Mouse (Mus musculus): Measurements from ENCODE around the gene Zscan20. TPM values are rescaled to one million over a fixed set of nuclear protein-coding genes. Genes with fewer than 3 reads are reported as not detected.
A peak's percentile ranks its signal among the peaks of the same experiment; 100 is the strongest.
"Not testable (repeated sequence)": the region's sequence is repeated elsewhere in the genome, so short reads cannot be mapped to it uniquely, and the experiment has no call there.

The Zscan20 gene
- polyA plus RNA-seq, 1 experiment = 5.6 TPM

GRCm38 (mm10) chr4:128637250-128637649 is 27.4 kb upstream of the Zscan20 start:
- no peak for DNase-seq (ENCODE audit: low read depth)
- no peak for TF ChIP-seq POLR2A (IDR thresholded peaks at IDR 0.05; ENCODE audit: borderline replicate concordance, extremely low read depth, insufficient read depth, insufficient read length, poor library complexity, severe bottlenecking)
- no peak for TF ChIP-seq CTCF (IDR thresholded peaks at IDR 0.05; ENCODE audit: borderline replicate concordance, extremely low read depth, insufficient read depth, insufficient read length)

GRCm38 (mm10) chr4:128635894-128636585 is 26.1 kb upstream of the Zscan20 start:
- TF ChIP-seq POLR2A (IDR thresholded peaks at IDR 0.05; ENCODE audit: borderline replicate concordance, extremely low read depth, insufficient read depth, insufficient read length, poor library complexity, severe bottlenecking) (no peak), CTCF (IDR thresholded peaks at IDR 0.05; ENCODE audit: borderline replicate concordance, extremely low read depth, insufficient read depth, insufficient read length) (no peak)
- peak; percentile 44 for DNase-seq (ENCODE audit: low read depth)

- no peak for DNase-seq (ENCODE audit: low read depth)
Observed at GRCm38 (mm10) chr4:128635451-128635850, 25.6 kb upstream of the Zscan20 start.

GRCm38 (mm10) chr4:128621109-128621508 is 11.2 kb upstream of the Zscan20 start:
- DNase-seq (ENCODE audit: low read depth) = no peak
- TF ChIP-seq CTCF (IDR thresholded peaks at IDR 0.05; ENCODE audit: borderline replicate concordance, extremely low read depth, insufficient read depth, insufficient read length) (no peak), POLR2A (IDR thresholded peaks at IDR 0.05; ENCODE audit: borderline replicate concordance, extremely low read depth, insufficient read depth, insufficient read length, poor library complexity, severe bottlenecking) (no peak)

More at GRCm38 (mm10) chr4:128635451-128635850, 25.6 kb upstream of the Zscan20 start:
- TF ChIP-seq CTCF (IDR thresholded peaks at IDR 0.05; ENCODE audit: borderline replicate concordance, extremely low read depth, insufficient read depth, insufficient read length) (no peak), POLR2A (IDR thresholded peaks at IDR 0.05; ENCODE audit: borderline replicate concordance, extremely low read depth, insufficient read depth, insufficient read length, poor library complexity, severe bottlenecking) (no peak)

- TF ChIP-seq CTCF (IDR thresholded peaks at IDR 0.05; ENCODE audit: borderline replicate concordance, extremely low read depth, insufficient read depth, insufficient read length) (no peak), POLR2A (IDR thresholded peaks at IDR 0.05; ENCODE audit: borderline replicate concordance, extremely low read depth, insufficient read depth, insufficient read length, poor library complexity, severe bottlenecking) (no peak)
- DNase-seq (ENCODE audit: low read depth) = no peak
Observed at GRCm38 (mm10) chr4:128620572-128620971, 10.7 kb upstream of the Zscan20 start.

- no peak for DNase-seq (ENCODE audit: low read depth)
Observed at GRCm38 (mm10) chr4:128618963-128619362, 9.1 kb upstream of the Zscan20 start.

GRCm38 (mm10) chr4:128618246-128618911 is 8.5 kb upstream of the Zscan20 start, which contains the start of gene Tlr12:
Tlr12 (minus strand) TSS chr4:128618619.
- no peak for TF ChIP-seq CTCF (IDR thresholded peaks at IDR 0.05; ENCODE audit: borderline replicate concordance, extremely low read depth, insufficient read depth, insufficient read length)
- TF ChIP-seq POLR2A (IDR thresholded peaks at IDR 0.05; ENCODE audit: borderline replicate concordance, extremely low read depth, insufficient read depth, insufficient read length, poor library complexity, severe bottlenecking) = no peak
- no peak for DNase-seq (ENCODE audit: low read depth)

More at GRCm38 (mm10) chr4:128618963-128619362, 9.1 kb upstream of the Zscan20 start:
- TF ChIP-seq CTCF (IDR thresholded peaks at IDR 0.05; ENCODE audit: borderline replicate concordance, extremely low read depth, insufficient read depth, insufficient read length) (no peak), POLR2A (IDR thresholded peaks at IDR 0.05; ENCODE audit: borderline replicate concordance, extremely low read depth, insufficient read depth, insufficient read length, poor library complexity, severe bottlenecking) (no peak)

- no peak for TF ChIP-seq CTCF (IDR thresholded peaks at IDR 0.05; ENCODE audit: borderline replicate concordance, extremely low read depth, insufficient read depth, insufficient read length)
- no peak for TF ChIP-seq POLR2A (IDR thresholded peaks at IDR 0.05; ENCODE audit: borderline replicate concordance, extremely low read depth, insufficient read depth, insufficient read length, poor library complexity, severe bottlenecking)
- DNase-seq (ENCODE audit: low read depth) = no peak
Observed at GRCm38 (mm10) chr4:128617363-128618120, 7.6 kb upstream of the Zscan20 start.

GRCm38 (mm10) chr4:128615761-128616160 is 5.9 kb upstream of the Zscan20 start:
- TF ChIP-seq POLR2A (IDR thresholded peaks at IDR 0.05; ENCODE audit: borderline replicate concordance, extremely low read depth, insufficient read depth, insufficient read length, poor library complexity, severe bottlenecking) = no peak
- TF ChIP-seq CTCF (IDR thresholded peaks at IDR 0.05; ENCODE audit: borderline replicate concordance, extremely low read depth, insufficient read depth, insufficient read length) = no peak
- DNase-seq (ENCODE audit: low read depth) = no peak

- DNase-seq (ENCODE audit: low read depth) = peak; percentile 90
- TF ChIP-seq POLR2A (IDR thresholded peaks at IDR 0.05; ENCODE audit: borderline replicate concordance, extremely low read depth, insufficient read depth, insufficient read length, poor library complexity, severe bottlenecking) (no peak), CTCF (IDR thresholded peaks at IDR 0.05; ENCODE audit: borderline replicate concordance, extremely low read depth, insufficient read depth, insufficient read length) (peak; percentile 77; the same call in 1 of the 2 replicates)
Observed at GRCm38 (mm10) chr4:128613326-128613725, 3.4 kb upstream of the Zscan20 start.

GRCm38 (mm10) chr4:128611726-128612125 is 1.8 kb upstream of the Zscan20 start:
- not testable (repeated sequence) for DNase-seq (ENCODE audit: low read depth)

Data from brain, embryonic 14.5 days (tissue).